Mouse (Mus musculus) c-Kit-positive CD71-positive TER-119-negative erythroid progenitor cells, embryonic 14.5 days (primary cell): Measurements from ENCODE around the gene Htr6.
A peak's percentile ranks its signal among the peaks of the same experiment; 100 is the strongest.

Experiments
- DNase-seq: peaks from one replicate; pipeline ENCODE4 v3.0.0-alpha.2; 2013; ENCODE audit warnings: low read depth

Gene Htr6

GRCm38 (mm10) chr4:139086984-139087383 lies 11.6 kb upstream of the Htr6 start:
- no peak for DNase-seq

- peak; percentile 80 for DNase-seq
Measured at GRCm38 (mm10) chr4:139086037-139086436, 10.7 kb upstream of the Htr6 start.

GRCm38 (mm10) chr4:139085337-139085736 lies 10.0 kb upstream of the Htr6 start:
- DNase-seq, result no peak

- DNase-seq, result no peak
Measured at GRCm38 (mm10) chr4:139082790-139083564, 7.6 kb upstream of the Htr6 start.

- no peak for DNase-seq
Measured at GRCm38 (mm10) chr4:139081270-139081931, 6.0 kb upstream of the Htr6 start.

GRCm38 (mm10) chr4:139080259-139080658 lies 4.9 kb upstream of the Htr6 start:
- DNase-seq, result no peak

- no peak for DNase-seq
Measured at GRCm38 (mm10) chr4:139079439-139079838, 4.1 kb upstream of the Htr6 start.

- no peak for DNase-seq
Measured at GRCm38 (mm10) chr4:139078726-139079125, 3.4 kb upstream of the Htr6 start.

GRCm38 (mm10) chr4:139078313-139078712 lies 2.9 kb upstream of the Htr6 start:
- DNase-seq, result no peak

- no peak for DNase-seq
Measured at GRCm38 (mm10) chr4:139075915-139076314, 545 bp upstream of the Htr6 start.

GRCm38 (mm10) chr4:139074060-139074459 lies 1.3 kb downstream of the Htr6 start:
- no peak for DNase-seq

- no peak for DNase-seq
Measured at GRCm38 (mm10) chr4:139068287-139068686, 7.1 kb downstream of the Htr6 start.

GRCm38 (mm10) chr4:139064831-139065230 lies 10.5 kb downstream of the Htr6 start:
- no peak for DNase-seq

GRCm38 (mm10) chr4:139059569-139059968 lies 15.8 kb downstream of the Htr6 start:
- DNase-seq, result no peak

- no peak for DNase-seq
Measured at GRCm38 (mm10) chr4:139058029-139058428, 17.3 kb downstream of the Htr6 start.

GRCm38 (mm10) chr4:139057291-139057690 lies 18.1 kb downstream of the Htr6 start:
- no peak for DNase-seq

- no peak for DNase-seq
Measured at GRCm38 (mm10) chr4:139055744-139056143, 19.6 kb downstream of the Htr6 start.

- no peak for DNase-seq
Measured at GRCm38 (mm10) chr4:139055336-139055735, 20.0 kb downstream of the Htr6 start.

GRCm38 (mm10) chr4:139054300-139054923 lies 21.0 kb downstream of the Htr6 start:
- no peak for DNase-seq

GRCm38 (mm10) chr4:139053391-139053790 lies 22.0 kb downstream of the Htr6 start:
- no peak for DNase-seq

- no peak for DNase-seq
Measured at GRCm38 (mm10) chr4:139052796-139053195, 22.6 kb downstream of the Htr6 start.

- DNase-seq, result no peak
Measured at GRCm38 (mm10) chr4:139048518-139048917, 26.9 kb downstream of the Htr6 start.

- no peak for DNase-seq
Measured at GRCm38 (mm10) chr4:139046354-139046753, 29.0 kb downstream of the Htr6 start.
